Mouse (Mus musculus) urinary bladder, postnatal 4 days (tissue): ENCODE results near the gene Slc5a3.
"Not testable (repeated sequence)": the region's sequence is repeated elsewhere in the genome, so short reads cannot be mapped to it uniquely, and the experiment has no call there.

ENCODE experiments used
- DNase-seq, 2 experiments: peaks; one replicate each; pipeline ENCODE4 v3.0.0; 2021 to 2022; ENCODE audit warnings: low spot score in 2 of 2

Gene Slc5a3

DNA sequence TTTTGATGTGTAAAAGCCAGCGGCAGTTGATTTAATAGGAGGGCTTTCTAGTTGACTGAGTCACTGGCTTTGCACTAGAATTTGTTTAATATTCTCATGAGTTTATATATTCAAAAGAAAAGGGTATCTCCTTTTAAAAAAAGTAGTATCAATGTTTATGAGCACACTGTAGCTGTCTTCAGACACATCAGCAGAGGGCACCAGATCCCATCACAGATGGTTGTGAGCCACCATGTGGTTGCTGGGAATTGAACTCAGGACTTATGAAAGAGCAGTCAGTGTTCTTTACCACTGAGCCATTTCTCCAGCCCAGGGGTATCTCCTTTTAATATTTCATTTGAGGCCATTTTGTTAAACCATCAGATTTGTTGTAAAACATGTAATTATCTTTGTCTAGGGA is 4.7 kb downstream of the Slc5a3 start:
- no peak for DNase-seq

- DNase-seq = no peak
Observed at GRCm38 (mm10) chr16:92064801-92065200, 6.7 kb downstream of the Slc5a3 start.

DNA sequence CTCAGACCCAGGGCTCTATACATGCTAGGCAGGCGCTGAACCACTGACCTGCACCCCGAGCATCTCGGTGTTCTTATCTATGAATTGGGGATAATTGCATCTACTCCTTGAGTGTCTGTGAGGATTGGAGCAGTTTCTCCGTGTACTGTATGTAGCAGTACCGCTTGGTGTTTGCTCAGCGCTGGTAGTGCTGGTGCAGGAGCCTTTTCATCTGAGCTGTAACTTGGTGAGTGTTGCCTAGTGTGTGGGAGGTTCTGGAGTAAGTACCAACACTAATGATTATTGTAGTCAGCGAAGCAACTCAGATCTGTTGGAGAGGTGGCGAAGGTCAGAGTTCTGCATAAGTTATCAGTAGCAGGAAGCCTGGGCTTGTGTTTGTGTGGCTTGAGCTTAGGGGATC is 12.2 kb downstream of the Slc5a3 start:
- no peak for DNase-seq

DNA sequence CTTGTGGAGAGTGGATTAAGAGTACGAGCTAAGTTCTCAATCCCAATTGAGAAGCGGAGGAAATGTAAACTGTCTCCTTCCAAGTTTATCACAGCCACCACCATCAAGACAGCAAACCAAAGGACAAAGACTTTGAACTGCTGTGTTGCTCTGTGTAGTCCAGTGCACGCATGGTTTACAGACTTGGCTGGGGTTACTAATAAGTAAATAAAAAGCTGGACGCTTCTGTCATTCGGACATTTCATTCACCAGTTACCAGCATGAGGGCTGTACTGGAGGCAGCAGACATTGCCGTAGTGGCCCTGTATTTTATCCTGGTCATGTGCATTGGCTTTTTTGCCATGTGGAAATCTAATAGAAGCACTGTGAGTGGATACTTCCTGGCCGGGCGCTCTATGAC is 18.7 kb downstream of the Slc5a3 start:
- no peak for DNase-seq

DNA sequence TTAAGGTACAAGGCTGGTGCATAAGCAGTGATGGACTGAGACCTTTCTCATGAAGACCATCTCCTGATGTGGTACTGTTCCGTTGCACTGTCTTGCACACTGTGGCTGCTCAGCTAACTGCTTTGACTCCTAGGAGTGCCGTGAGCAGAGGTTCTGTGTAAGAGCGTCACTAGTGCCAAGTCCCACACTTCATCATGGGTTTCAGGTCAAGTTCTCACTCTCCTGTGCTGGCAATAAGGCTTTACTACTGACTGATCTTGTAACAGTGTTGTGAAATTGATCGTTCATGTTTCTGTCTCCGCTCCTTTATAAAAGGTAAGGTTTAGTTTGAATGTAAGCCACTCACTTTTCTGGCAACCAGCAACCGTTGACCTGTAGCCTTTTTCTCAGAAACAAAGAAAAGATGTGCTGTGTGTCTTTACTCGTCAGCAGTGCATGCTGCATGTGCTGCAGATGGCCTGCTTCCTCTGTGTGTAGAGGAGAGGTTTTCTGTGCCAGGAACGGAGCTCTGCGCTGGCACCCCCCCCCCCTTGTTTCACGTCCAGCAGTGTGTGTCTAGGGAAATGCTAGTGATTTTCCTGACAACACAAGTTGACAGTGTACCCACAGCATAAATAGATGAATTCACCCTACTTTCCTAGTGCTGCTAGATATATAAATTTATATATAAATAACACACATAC is 25.8 kb downstream of the Slc5a3 start:
- DNase-seq = no peak

DNA sequence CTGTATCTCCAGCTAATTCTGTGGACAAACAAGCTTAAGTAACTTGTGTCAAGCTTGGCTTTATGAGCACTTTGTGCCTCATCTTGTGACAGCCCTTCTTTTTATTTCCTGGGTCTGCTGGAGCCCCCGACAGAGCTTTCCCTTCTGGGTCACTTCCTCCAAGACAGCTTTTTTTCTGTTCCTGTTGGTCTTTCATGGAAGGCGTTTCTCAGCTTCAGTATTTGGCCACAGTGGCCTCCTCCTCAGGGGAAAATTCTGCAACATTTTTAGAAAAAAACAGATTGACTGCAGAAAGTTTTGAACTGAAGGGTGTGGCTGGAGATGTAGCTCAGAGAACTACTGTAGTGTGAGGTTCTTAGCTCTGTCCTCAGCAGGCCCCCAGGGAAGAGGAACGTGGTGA is 31.1 kb downstream of the Slc5a3 start:
- DNase-seq = no peak

GRCm38 (mm10) chr16:92091876-92092275 is 33.8 kb downstream of the Slc5a3 start:
- DNase-seq = no peak

DNA sequence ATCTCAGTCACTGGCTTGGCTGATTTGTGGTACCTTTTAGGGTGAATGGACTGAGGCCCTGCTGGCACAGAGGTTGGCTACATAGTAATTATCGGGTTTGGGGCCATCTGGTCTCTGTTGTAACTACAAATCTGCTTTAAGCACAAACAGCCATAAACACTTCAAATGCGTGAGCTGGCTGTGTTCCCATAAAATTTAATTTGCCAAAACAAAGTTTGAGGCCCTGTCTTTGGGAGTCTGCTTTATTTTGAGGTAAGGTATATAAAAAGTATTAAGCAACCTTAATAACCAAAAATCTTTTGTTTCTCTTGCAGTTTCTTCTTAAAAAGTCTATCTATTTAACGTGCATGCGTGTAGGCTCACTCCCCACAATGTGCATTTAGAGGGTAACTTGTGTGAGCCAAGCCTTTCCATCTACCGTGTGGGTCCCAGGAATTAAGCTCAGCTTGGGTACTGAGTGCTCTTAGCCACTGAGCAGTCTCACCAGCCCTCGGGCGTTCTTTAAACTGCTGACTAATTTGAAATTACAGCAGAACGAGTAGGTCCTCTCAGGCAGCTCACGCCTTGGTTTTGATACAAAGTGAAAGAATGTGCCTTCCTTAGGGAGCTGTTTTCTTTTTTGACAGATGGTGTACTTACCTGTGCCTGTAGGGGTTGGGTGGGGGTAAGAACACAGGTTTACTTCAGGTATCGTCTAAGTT is 40.4 kb downstream of the Slc5a3 start:
- no peak for DNase-seq

- no peak for DNase-seq
Observed at GRCm38 (mm10) chr16:92099598-92099997, 41.5 kb downstream of the Slc5a3 start.

DNA sequence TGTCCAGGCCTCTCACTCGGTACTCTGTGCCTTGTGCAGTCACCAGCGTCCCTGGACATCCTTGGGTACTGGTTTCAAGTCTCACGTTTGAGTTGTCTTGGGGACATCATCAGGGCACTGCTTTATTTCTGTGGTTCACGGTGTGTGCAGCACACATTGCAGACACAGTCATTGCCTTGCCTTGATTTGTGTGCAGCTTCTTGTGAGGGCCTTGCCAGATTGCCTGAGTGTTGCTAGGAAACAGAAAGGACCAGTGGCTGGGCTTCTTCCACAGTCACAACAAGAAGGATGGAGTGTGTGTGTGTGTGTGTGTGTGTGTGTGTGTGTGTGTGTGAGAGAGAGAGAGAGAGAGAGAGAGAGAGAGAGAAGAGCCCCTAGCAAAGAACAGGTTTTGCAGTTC is 42.0 kb downstream of the Slc5a3 start:
- DNase-seq = no peak

- DNase-seq = no peak
Observed at GRCm38 (mm10) chr16:92102115-92102514, 44.0 kb downstream of the Slc5a3 start.

DNA sequence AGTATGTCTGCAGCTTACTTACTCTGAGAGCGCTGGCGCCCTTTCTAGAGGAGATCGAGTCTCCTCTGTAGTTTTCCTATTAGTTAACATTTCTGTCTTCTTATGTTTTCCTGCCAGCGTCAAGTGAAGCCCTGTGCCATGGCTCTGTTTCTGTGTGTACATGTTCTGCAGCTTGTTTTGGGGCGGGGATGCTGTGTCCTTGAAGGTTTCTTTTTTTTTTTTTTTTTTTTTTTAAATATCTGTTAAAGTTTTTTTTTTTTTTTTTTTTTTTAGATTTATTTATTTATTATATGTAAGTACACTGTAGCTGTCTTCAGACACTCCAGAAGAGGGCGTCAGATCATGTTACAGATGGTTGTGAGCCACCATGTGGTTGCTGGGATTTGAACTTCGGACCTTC is 44.8 kb downstream of the Slc5a3 start:
- not testable (repeated sequence) for DNase-seq

DNA sequence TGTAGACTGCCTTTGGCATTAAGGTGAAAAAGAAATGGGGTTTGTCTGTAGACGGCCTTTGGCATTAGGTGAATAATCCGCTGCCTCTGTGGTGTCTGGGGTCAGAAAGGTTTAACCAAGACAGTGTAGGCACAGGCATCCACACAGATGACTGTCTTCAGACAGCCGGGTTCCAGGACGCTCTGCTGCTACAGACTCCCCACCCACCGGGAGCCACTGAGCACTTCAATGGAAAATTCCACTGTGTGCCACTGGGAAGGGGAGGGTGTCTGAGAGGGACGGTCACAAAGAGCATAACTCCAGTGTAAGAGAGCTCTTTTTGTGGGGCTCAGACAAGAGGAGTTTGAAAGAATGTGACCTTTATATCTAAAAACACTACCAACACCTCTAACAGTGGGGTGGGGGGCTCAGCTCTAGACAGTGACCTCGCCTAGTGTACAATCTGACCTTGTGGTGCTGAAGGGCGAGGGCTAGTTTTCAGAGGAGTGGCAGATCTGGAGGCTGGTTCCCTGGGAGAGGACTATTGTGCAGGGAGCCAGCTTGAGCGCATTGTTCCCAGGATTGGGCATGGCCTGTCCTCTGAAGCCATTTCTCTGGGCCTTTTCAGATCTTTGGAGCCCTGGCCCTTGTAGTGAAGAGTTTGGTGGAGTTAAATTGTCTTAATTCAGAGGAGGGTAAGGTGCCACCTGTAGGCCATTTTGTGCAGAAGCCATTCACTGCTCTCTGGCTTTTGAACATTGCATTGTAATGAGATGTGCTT is 45.6 kb downstream of the Slc5a3 start:
- DNase-seq = no peak

DNA sequence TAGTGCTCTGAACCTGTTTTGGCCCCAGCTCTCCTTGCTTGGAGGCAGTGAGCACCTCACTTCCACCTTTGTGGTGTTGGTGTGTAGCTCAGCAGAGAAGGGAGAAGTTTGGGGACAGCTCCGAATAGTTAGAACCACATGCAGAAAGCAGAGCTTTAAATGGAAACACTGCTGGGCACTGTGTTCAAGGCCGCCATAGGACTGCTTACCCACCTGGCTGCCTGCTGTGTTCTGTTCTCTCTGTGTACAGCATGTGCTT is 46.1 kb downstream of the Slc5a3 start:
- no peak for DNase-seq

DNA sequence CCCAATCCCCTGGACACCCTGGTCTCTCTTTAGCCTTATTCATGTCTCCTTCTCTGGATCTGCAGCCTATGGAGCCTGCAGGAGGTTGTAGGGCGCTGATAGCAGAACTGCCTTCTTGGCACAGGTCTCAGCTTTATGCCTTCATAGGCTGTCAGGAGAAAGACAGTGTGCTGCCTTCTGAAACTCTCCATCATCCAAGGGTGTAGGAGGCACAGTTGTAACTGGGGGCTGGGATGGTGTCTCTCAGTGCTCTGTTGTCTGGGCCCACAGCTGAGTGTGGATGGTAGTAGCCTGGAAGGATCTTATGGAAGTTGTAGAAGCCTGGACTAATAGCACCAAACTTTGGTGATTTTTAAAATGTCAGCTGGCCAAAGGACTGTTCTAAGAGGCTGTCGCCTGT is 46.8 kb downstream of the Slc5a3 start:
- no peak for DNase-seq

- DNase-seq = no peak
Observed at GRCm38 (mm10) chr16:92105631-92106030, 47.5 kb downstream of the Slc5a3 start.

GRCm38 (mm10) chr16:92107346-92107745 is 49.2 kb downstream of the Slc5a3 start:
- no peak for DNase-seq

- peak in 1 of 2 experiments; percentile 68 for DNase-seq
Observed at GRCm38 (mm10) chr16:92114706-92115241, 56.7 kb downstream of the Slc5a3 start.

DNA sequence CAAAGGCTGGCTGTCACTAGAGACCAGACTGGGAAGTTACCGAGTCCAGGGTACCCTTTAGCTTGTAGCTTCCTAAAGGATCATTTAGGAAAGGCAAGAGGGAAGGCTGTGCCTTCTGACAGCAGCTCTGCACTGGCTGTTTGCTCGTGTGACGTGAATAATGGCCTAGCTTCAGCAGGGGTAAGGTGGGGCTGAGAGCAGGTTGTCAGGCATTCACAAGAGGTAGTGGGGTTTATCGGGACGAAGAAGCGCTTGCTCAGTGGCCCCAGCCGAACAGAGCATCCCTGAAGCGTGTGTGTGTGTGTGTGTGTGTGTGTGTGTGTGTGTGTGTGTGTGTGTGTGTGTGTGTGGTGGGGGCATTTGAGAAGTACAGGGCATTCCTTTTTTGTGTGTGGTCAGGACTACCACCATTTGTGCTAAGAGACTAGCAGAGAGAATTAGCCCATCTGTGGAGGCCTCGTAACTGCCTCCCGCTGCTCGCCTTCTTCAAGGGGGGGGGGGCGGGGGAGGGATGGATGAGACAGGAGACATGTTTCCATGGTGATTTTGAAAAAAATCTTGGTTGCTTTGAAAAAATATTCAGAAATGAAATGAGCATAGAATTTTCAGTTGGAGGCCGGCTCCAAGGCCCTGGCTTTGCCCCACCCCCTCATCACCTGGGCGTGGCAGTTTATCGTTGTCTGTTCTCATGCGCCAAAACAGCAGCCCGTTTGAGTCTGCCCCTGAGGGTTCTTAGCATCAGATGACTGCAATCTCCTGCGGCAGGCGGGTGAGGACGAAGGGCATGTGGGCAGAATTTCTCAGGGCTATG is 57.7 kb downstream of the Slc5a3 start:
- DNase-seq = no peak

DNA sequence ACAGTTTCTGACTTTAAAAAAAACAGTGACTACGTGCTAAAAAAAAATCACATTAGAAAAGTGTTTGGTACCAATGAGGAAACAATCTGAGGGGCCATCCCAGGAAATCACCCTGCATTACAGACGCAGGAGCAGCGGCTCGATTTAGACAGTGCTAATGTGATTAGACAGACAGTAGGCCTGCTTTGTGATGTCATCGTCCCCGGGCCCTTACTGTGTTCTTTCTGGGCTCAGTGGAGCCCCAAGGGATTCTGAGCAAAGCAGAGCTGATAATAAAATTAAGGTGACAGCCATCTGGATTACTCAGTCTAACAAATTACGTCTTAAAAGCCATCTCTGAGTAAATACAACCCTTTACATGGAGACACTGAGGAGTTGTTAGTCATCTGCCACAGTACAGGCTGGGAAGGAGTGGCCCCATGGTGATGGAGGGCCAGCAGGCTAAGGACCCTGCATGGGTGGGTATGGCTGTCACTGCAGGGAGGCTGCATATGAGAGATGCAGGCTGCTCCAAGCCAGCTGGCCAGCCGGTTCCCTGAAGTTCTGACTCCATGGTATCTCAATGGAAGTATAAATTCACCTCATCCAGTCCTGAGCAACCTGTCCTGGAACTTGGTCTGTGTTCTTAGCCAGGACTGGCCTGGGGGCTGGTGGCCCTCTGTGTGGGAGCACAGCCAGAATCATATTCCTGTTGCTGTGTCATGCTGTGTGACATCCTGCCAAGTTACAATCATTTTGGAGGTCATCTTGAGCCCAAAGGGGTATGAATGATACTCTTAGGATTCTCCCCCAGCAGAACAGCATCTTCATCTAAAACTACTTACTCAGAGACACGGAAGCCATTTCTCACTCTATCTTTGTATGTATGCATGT is 59.5 kb downstream of the Slc5a3 start:
- DNase-seq = no peak

DNA sequence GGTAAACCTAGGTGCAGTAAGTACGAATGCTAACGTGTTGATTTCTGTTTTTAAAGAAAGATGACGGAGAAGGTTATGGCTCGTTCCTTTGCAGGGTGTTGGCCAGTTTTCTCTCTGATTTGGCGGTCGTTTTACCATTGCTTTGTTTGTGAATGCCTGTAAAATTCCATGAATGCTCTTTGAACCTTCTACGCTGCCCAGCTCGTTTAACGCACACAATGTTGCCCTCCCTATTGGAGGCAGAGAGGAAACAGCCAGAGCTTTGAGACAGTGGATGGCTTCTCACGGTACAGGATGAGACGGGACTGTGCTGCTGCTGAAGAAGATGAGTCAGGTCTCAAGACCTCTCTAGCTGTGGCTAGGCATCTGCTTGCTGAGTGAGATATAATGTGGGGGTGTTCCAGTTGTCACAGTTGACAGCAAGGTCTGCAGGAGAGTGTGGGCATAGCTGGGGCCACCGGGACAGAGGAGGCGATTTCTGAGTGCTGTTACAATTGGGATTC is 60.9 kb downstream of the Slc5a3 start:
- no peak for DNase-seq
